Mouse (Mus musculus): ENCODE data around the gene M1ap. TPM values are rescaled to one million over a fixed set of nuclear protein-coding genes. Genes with fewer than 3 reads are reported as not detected.

M1ap gene
- total RNA-seq (2021), result under 1 TPM in 1 of 2 experiments, not detected in 1; 0.14 TPM
- long read RNA-seq, experiment 1, partial matches to known transcripts, result 0 of 1 reads
- long read RNA-seq, experiment 1, other reads (novel, unspliced or antisense), result 1 of 1 reads
- long read RNA-seq, experiment 2, partial matches to known transcripts, result 0 of 4 reads
- long read RNA-seq, experiment 2, other reads (novel, unspliced or antisense), result 4 of 4 reads

DNA sequence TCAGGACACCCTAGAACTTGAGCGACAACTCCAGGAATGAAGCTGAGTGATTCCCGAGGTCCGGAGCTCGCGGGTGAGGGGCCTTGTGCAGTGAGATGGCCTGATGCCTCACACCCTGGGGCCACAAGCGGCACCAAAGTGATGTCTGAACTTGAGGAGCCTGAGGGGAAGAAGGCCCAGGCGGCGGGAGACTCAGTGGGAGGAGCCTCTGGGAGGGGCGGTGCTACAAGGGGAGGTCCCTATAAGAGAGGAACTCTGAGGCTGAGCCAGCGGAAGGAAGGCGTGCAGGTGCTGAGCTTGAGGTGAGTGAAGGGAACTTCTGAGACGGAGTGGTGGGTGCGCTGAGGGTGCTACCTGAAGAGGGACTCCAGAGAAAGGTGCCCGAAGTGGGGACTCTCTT lies at the start of gene M1ap:
TSS of gene M1ap (plus strand) at position 252 of the 400 bp plus-strand sequence.
- no peak for DNase-seq (ENCODE audit: low spot score in 2 of 2)

DNA sequence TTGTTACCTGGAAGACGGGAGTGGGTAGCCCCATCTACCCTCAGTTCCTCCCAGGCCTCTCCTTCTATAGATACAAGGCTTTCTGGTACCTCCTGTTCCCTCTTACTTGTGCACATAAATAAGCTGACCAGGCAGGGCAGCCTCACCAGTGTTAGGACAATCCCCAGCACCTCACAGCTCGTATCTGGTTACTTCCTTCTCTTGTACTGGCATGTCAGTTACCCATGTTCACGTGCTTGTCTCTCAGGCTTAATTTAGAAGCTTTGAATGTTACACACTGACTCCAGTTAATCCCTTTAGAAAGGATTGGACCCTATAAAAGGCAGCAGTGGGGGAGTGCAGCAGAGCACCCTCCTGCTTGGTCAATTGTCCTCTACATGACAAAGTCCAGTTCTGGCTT lies 49.4 kb upstream of the M1ap start:
- DNase-seq (ENCODE audit: low spot score in 2 of 2), result no peak

DNA sequence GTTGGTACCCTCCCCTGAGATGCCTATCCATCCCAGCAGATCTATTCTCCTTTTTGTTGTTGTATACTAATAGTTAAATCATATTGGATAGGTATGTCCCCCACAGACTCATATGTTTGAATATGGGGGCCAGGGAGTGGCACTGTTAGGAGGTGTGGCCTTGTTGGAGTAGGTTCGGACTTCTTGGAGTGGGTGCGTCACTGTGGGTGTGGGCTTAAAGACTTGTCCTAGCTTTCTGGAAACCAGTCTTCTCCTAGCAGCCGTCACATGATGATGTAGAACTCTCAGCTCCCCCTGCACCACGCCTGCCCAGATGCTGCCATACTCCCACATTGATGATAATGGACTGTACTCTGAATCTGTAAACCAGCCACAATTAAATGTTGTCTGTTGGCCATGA lies 48.5 kb upstream of the M1ap start:
- no peak for DNase-seq (ENCODE audit: low spot score in 2 of 2)

DNA sequence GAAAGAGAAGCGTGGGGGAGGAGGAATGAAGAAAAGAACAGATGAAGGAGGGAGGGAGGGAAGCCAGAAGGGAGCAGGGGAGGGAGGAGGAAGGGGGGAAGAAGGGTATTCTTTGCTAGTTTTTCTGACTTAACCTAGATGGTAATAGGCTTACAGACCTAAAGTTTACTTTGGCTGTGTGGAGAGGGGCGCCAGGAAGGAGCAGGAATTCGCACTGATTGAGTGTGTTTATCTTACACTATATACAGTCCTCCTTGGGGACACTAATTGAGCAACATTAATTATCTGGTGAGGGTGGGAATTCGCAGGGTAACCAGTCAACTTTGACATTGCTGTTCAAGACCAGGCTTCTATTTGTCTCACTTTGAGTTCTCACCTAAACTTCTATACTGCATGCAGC lies 48.0 kb upstream of the M1ap start:
- DNase-seq (ENCODE audit: low spot score in 2 of 2), result no peak

DNA sequence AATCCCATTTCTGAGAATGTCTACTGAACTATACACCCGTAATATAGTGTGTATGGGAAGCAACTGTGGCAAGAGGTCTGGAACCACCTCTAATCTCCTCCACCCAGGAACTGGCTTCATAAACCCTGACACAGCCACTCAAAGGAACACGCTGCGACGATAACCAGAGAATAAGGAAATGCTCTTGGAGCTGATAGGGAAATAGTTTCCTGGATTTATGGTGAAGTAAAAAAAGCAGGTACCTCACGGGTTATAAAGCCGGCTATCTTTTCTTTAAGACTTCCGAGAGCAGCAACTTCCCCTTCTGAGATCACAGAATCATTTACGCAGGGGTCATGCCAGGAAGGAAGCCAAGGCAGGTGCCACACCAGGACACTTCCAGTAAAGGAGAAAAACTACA lies 44.1 kb upstream of the M1ap start:
- no peak for DNase-seq (ENCODE audit: low spot score in 2 of 2)

DNA sequence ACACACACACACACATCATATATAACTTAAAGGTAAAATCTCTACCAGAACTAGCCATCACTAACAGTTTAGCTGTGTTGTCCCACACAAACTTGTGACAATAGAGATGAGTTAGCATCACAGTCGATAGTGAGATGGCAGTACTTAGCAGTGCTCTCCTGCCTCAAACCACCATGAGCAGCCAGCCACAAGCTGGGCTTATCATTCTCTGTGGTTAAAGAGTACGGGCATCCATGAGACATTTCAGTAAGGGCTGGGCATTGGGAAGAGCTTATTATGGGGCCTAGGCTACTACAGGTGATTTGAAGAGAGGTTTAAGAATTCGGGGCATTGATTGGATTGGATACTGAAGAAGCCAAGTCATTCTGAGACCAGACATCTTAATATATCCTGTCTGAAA lies 39.7 kb upstream of the M1ap start:
- no peak for DNase-seq (ENCODE audit: low spot score in 2 of 2)

DNA sequence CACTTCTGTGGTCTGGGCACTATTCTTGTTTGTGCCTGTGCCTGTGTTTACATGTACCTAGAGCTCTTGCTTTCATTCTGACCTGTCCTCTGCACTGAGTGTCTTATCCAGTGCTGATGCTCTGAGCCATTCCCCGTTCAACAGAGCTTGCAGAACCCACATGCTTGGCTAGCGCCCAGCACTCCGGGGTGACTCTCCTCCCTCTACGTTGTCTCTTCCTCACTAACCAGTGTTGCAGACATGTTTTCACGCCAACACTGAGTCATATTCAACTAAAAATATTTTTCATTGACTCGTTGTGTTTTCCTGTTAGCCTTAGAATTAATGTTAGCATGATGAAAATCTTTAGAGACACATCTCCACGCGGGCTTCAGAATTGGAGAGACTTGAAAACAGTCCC lies 38.7 kb upstream of the M1ap start:
- no peak for DNase-seq (ENCODE audit: low spot score in 2 of 2)

DNA sequence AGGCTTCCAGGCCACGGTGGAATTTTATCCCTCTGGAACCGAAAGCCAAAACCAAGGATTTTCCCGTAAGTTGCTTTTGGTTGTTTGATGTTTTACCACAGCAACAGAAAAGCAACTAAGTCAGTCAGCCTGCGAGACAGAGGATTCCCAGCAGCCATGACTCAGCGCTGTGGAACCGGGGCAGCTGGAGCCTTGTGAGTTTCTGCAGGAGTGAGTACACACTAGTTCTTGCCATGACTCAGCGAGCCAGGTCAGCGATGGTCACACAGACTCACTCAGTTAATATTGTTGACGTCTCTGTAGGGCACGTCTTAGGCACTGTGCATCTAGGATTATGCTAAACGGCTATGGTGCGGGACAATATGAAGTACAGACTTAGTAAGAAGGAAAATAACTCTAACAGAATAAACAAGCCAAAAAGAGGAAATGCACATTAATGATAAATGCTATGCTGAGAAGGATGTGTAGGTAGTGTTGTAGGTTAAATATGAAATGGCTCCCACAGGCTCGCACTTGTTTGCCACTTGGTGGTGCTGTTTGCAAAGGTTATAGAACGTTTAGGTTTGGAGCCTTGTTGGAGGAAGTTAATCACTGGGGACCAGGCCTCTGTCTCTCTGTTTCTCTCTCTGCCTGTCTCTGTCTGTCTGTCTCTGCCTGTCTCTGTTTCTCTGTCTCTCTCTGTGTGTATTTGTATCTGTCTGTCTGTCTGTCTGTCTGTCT lies 37.4 kb upstream of the M1ap start:
- no peak for DNase-seq (ENCODE audit: low spot score in 2 of 2)

DNA sequence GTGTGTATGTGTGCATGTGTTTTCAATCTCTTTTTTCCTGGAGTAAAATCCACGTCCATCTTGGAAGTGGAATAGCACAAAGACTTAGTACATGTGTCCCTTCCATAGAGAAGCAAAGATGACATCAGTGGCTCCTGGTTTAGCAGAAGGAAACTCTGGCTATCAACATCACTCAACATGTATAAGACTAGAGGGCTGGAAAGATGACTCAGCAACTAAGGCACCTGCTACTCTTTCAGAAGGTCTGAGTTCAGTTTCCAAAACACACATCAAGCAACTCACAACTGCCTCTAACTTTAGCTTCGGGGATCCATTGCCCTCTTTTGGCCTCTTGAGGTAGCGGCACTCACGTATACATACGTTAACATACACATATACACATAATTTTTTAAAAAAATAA lies 35.4 kb upstream of the M1ap start:
- DNase-seq (ENCODE audit: low spot score in 2 of 2), result no peak

DNA sequence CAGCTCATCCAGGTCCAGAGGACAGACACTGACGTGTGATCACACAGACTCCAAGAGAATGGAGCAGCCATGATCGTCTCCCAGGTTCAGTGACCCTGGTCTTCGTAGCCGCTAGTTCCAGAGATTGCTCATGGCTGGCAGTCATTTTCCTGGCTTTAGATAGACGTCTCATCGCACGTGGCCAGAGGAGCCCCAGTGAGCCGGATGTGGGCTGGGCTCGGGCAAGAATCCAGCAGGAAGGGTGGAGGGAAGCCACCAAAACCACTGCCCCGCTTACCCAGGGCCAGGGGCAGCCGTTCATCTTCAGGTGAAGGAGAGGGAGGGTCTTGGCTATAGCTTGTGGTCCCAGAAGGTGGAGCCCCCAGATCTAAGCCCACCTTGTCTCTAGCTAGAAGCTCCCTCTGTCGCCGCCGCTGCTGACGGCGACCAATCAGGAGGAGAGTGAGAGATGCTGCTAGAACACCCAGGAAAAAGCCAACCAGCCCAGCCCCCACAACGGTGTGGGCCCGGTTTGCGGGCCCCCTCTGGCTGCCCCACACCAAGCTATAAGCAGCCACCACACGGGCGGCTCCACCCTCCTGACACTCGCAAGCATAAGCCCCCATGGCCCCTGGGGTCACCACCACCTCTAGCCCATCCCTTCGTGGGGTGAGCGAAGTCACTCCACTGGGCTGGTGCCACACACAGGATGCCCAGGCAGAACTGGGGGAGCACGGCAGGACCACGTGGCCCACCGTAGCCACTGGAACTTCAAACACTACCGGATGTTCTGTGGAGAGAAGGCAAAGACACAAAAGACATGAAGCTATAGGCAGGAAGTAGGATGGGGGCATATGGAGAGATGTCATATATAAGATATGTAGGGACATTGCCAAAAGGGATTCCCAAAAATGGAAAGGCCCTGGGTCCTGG lies 33.1 kb upstream of the M1ap start:
- no peak for DNase-seq (ENCODE audit: low spot score in 2 of 2)

DNA sequence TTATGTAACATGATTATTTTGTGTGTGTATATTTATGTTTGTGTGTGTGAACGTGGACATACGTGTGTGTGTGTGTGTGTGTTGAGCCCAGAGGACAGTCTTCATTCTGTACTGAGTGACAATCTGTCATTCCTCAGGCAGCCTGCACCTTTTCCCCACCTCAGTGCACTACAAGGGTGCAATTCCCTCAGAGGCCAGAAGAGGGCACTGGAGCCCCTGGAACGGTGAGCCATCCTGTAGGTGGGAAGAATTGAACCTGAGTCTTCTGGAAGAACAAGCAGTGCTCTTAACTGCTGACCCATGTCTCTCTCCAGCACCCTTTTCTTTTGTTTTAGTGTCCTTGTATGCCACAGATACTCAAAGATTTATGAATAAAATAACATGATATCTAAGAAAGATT lies 30.8 kb upstream of the M1ap start:
- peak; percentile 25 to 37 for DNase-seq (ENCODE audit: low spot score in 2 of 2)

DNA sequence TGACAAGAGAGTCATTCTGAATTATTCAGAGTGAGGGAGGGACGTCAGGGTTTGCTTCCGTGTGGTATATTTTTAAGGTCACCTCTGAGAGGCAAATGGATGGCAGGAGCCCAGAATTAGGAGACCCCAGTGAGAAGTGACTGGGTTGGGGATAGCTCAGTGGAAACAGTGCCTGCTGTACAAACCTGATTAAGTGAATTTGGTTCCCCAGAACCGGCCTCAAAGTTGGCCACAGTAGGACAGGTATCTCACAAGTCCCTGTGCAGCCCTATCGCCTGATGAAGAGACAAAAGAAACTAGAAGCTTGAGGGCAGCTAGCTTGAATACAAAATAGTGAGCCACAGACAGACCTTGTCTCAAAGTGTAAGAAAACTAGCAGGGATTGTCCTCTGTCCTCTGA lies 30.2 kb upstream of the M1ap start:
- no peak for DNase-seq (ENCODE audit: low spot score in 2 of 2)

DNA sequence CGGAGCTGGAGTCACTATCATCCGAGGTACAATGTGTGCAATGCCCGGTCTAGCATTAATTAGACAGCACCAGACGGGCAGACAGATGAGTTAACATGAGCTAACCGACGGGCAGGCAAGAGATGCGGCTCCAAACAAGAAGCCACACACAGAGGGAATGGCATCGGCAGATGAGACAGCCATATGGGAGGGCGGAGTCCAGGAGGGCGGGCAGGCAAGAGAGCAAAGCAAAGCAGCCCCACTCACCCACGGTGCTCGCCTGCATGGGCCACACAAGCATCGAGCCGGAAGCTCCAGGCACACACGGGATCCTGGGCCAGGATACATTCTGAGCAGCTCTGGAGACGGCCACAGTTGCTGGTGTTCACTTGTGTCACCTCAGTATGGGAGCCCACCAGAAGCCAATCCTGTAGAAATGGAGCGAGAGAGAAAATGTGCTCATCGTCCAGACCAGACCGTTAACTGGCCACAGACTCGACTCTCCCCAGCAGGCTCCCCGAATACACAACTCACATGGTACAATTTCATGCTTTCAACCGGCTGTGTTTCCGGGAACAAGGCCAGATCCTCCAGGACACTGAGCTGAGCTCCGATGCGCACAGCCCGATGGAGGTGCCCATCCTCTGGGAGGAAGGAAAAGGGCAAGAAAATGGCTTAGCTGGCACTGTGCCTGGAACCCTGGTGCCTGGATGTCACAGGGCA lies 29.5 kb upstream of the M1ap start:
- DNase-seq (ENCODE audit: low spot score in 2 of 2), result no peak

DNA sequence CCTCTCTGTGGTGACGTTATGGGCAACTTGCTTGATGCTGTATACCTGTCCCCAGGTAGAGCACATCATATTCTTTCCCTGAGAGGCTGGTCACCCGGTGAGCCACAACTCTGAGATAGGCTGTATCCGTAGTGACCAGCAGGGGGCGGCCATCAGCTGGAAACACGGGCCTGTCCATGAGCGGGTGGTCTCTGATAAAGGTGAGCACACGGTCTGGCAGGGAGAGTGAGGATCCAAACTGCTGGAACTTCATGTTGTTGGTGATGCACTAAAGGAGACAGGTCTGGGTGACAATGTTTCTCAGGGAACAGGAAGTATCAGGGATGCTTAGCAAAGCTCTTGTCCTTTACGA lies 28.9 kb upstream of the M1ap start:
- peak in 1 of 2 experiments; percentile 15 for DNase-seq (ENCODE audit: low spot score in 2 of 2)

DNA sequence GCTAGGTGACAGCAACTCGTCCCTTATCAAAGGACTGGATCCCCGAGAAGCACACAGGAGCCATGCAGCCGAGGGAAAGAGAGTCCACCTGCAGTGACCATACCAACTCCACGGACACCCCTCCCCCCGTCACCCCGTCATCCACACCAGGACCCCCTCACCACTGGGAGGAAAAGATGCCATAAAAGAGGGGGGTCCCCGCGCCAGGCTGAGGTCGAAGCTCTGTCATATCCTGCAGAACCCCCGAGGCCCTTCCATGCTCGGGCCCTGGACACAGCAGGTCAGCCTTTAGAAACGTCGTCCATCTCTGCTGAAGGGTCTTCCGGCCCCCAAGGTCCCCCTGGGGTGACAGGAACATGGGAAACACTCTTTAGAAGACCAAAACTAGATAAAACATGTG lies 28.3 kb upstream of the M1ap start:
- DNase-seq (ENCODE audit: low spot score in 2 of 2), result no peak

DNA sequence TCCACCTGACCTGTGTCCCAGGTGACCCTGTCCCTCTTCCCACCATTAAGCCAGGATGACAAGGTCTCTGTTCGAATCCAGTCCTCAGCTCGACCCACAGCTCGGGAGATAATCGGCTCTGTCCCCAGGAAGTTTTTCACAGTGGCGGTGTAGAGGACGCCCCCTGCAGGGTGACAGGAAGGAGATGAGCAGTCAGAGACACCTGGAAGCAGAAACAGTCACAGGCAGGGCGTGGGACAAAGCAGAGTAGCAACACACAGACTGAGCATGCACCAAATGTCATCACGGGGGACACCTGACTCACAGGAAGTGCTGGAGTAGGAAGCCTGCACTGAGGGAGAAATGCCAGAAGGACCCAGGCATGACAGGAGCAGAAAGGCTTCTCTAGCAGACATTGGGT lies 27.2 kb upstream of the M1ap start:
- DNase-seq (ENCODE audit: low spot score in 2 of 2), result no peak

DNA sequence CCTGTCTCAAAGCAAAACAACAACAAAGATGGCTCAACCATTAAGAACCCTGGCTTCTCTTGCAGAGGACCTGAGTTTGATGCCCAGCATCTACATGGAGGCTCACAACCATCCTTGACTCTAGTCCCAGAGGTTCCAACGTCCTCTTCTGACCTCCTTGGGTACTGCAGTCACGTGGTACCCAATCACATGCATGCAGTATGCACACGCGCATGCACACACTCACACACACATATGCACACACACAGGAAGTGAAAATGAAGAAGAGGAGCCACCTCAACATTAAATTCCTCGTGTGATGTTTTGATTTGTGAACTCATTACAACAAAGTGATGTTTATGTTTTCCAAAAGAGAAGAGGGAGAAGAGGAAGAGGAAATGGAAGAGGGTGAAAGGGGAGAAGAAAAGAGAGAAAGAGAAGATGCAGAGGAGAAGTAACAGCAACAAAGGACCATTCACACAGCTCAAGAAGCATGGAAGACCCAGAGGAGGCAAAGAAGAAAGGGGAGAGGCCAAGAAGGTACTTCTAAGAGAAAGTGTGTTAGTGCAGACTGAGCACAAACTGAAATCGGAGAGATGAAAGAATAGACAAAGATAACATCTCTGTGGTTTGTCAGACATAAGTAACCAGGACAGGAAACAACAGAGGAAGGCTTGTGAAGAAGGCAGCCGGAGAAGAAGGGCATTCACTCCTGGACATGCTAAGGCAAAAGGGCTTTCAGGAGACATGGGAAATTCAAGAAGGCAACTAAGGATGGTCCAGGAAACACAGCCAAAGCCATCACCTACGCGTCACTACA lies 25.1 kb upstream of the M1ap start:
- no peak for DNase-seq (ENCODE audit: low spot score in 2 of 2)

DNA sequence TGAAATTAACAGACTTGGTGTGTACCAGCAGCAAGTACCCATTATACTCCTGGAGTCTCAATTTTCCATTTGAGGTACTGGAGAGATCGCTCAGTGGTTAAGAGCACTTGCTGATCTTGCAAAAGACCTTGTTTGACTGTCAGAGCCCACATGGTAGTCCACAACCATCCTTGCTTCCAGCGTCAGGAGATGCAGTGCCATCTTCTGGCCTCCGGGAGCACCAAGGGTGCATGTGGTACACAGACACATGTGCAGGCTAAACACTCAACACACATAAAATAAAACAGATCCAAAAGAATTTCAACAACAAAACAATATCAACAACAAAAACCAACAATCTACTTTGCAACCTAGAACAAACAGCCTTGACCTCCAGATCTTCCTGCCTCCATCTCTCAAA lies 21.7 kb upstream of the M1ap start:
- no peak for DNase-seq (ENCODE audit: low spot score in 2 of 2)

DNA sequence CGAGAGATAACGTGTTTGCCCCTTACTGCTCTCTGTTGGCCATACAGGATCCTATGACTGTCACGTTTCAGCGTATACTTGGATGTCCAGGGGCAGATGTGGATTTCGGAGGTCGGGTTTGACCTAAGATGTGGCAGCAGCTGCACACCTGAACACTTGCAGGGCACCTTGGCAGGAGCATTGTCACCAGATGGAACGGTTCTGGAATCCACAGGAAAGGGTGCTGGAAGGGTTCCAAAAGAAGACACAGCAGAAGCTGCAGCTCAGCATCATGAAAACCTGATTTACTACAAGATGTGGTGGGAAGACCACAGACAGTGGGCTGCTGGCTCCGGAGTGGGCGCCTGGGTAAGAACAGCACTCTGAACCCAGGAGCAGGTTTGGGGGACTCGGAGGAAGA lies 20.6 kb upstream of the M1ap start:
- no peak for DNase-seq (ENCODE audit: low spot score in 2 of 2)

DNA sequence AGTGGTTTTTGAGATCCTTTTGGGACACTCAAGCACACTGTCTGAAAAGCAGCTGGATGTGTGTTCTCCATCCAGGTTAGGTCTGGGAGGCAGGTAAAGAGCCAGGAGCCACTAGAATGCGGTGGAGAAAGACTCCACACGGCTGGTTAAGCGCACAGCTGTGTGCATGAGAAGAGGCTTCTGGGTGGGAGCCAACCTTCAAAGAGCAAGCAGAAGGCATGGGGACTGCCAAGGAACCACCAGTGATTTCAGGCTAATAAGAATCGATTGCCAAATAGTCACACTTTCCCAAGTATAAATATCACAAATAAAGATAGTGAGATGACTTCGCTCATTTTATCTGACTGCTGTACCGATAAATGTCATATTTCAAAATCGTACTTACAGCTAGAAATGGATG lies 20.2 kb upstream of the M1ap start:
- no peak for DNase-seq (ENCODE audit: low spot score in 2 of 2)

DNA sequence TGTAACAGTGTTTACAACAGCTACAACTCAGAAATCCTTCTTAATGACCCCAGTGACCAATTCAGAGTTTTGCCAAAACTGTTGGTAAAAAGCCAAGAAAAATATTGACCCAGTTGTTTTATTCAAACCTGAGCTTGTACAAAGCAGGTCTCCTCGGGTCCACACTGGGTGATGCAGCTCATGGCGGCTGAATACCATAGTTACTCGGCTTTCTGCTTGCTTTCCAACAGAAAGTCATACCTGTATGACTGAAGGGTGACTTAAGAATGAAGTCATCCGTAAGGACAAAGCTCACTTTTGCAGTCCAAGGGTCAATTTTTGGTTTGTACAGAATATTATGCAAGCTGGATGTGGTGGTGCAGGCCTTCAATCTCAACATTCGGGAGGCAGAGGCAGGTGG lies 19.1 kb upstream of the M1ap start:
- no peak for DNase-seq (ENCODE audit: low spot score in 2 of 2)
